Comparison of ENCODE assay signal across 19 mouse cellular contexts in the genomic region with DNA sequence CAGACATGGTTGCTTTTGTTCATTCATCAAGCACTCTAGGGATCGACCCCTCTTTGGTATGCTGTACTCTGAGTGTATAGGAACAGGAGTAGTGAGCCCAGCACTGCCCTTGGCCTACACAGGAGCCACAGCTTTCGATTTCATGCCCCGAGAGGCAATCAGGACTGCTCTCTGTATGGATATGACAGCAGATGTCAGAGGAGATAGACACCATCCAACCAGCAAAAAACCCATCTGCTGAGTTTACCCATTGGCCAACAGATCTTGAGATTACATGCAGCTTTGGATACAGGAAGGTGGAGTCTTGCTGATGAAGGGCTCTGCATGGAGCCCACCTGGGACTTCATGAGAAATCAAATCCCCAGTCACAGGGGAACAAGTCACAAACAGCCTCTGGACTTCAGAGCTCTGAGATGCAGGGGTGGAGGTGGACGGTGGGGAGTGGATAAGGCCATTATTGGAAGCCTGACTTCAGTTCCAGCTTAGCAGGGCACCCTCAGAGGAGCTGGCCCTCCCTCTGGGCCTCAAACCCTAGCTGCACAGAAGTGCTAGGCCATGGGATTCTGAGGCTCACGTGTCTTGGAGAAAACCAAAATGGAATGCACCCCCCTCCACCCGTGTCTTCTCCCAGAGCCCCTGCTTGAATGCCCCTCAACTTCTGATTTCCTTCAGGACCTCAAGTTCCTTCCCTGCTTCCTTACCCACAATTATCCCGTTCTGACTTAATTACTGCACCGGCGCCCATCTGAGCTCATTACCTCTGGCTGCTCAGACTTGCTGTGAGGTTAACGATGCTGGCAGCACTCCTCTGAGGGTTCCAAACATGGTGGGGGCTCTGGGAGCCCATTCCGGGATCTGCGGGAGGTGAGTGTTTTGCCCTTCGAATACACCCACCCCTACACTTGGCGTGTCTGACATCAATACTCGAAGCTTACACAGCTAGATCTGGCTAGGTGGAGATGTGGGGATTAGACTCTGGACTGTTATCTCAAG. TPM values are rescaled to one million over a fixed set of nuclear protein-coding genes. Genes with fewer than 3 reads are reported as not detected.
A peak's percentile ranks its signal among the peaks of the same experiment; 100 is the strongest.
DNase-seq lines count a peak whose midpoint lies in the region; ATAC-seq and TF ChIP-seq lines count a peak whose summit lies in the region.
"Had no signal": no experiment of that assay in that cellular context is flagged by ENCODE, and none has a peak within 500 bp of the region (broad histone marks: within the 10 kb centered on the region; RNA-seq: fewer than 3 reads in every experiment).

No protein-coding gene starts in this region.

- no peak overlapping the region for H3K4me2 ChIP-seq in midbrain, embryonic 13.5 days (replicated peaks)
- no peak overlapping the region for H3K4me2 ChIP-seq in midbrain, embryonic 15.5 days
- no peak overlapping the region for H3K4me2 ChIP-seq in neural tube, embryonic 15.5 days
- H3K4me2 ChIP-seq: heart, embryonic 11.5 days; liver, embryonic 12.5 days; lung, embryonic 15.5 days had no signal

- peak; percentile 48; the same call in 1 of the 2 replicates for ATAC-seq in midbrain, embryonic 13.5 days
- no peak for ATAC-seq in midbrain, embryonic 15.5 days (replicated peaks)
- peak; percentile 31; the same call in 1 of the 2 replicates for ATAC-seq in neural tube, embryonic 15.5 days (ENCODE audit: low FRiP score)
- ATAC-seq: CD4-positive, CD25-positive, alpha-beta regulatory T cell, adult 4 months; liver, embryonic 12.5 days had no signal

- H3K4me1 ChIP-seq in midbrain, embryonic 13.5 days (replicated peaks), result 0 out of 2 replicates have a peak, but pooled peaks cover 2% of the 10 kb centered on the region
- 0 out of 2 replicates have a peak, but pooled peaks cover 2% of the 10 kb centered on the region for H3K4me1 ChIP-seq in midbrain, embryonic 15.5 days
- peaks cover 26% of the 10 kb centered on the region for H3K4me1 ChIP-seq in cerebellum, adult 2 months (ENCODE audit: control insufficient read depth, insufficient read depth, low read length)
- peaks cover 20% of the 10 kb centered on the region for H3K4me1 ChIP-seq in neural tube, embryonic 15.5 days
- H3K4me1 ChIP-seq: liver, embryonic 12.5 days; lung, embryonic 15.5 days had no signal

- DNase-seq in cerebellum, adult 2 months, result peak; percentile 45 to 71
- peak; percentile 42 to 46 for DNase-seq in cerebellum, postnatal 36 days
- no peak for DNase-seq in frontal cortex, postnatal 14 days (ENCODE audit: low spot score in 2 of 2)
- no peak for DNase-seq in kidney, adult 9 months
- DNase-seq in embryo, embryonic 10 days (ENCODE audit: low spot score), result no peak
- DNase-seq: adrenal gland, adult 8-10 months; gastrocnemius, postnatal 14 days; heart, postnatal 4 days; kidney, adult 11 months; kidney, postnatal 36 days; thymus, postnatal 4 days had no signal

- no peaks in the 10 kb centered on the region for H3K36me3 ChIP-seq in midbrain, embryonic 13.5 days
- H3K36me3 ChIP-seq in midbrain, embryonic 15.5 days (replicated peaks), result no peaks in the 10 kb centered on the region
- H3K36me3 ChIP-seq in neural tube, embryonic 15.5 days, result no peaks in the 10 kb centered on the region
- H3K36me3 ChIP-seq: liver, embryonic 12.5 days; lung, embryonic 15.5 days had no signal

- no peaks in the 10 kb centered on the region for H3K9me3 ChIP-seq in midbrain, embryonic 13.5 days
- H3K9me3 ChIP-seq in midbrain, embryonic 15.5 days, result no peaks in the 10 kb centered on the region
- H3K9me3 ChIP-seq in neural tube, embryonic 15.5 days (replicated peaks), result no peaks in the 10 kb centered on the region
- H3K9me3 ChIP-seq: liver, embryonic 12.5 days; lung, embryonic 15.5 days had no signal

- no peak overlapping the region for H3K9ac ChIP-seq in midbrain, embryonic 13.5 days (replicated peaks)
- no peak overlapping the region for H3K9ac ChIP-seq in midbrain, embryonic 15.5 days
- H3K9ac ChIP-seq in neural tube, embryonic 15.5 days (replicated peaks), result no peak overlapping the region
- H3K9ac ChIP-seq: liver, embryonic 12.5 days; lung, embryonic 15.5 days had no signal

- no peak overlapping the region for H3K4me3 ChIP-seq in midbrain, embryonic 13.5 days (replicated peaks)
- no peak overlapping the region for H3K4me3 ChIP-seq in midbrain, embryonic 15.5 days
- no peak overlapping the region for H3K4me3 ChIP-seq in cerebellum, adult 2 months (replicated peaks; ENCODE audit: insufficient read depth, low read depth, low read length)
- H3K4me3 ChIP-seq in neural tube, embryonic 15.5 days (replicated peaks), result no peak overlapping the region
- H3K4me3 ChIP-seq: liver, embryonic 12.5 days; lung, embryonic 15.5 days had no signal

- 64% methylated on average over 15 of the region's 15 CpGs for WGBS in midbrain, embryonic 13.5 days
- WGBS in midbrain, embryonic 15.5 days, result 49% methylated on average over 15 of the region's 15 CpGs
- 42% methylated on average over 15 of the region's 15 CpGs for WGBS in cerebellum, adult 2 months
- 45% methylated on average over 15 of the region's 15 CpGs for WGBS in neural tube, embryonic 15.5 days

- H3K27me3 ChIP-seq in midbrain, embryonic 13.5 days, result no peaks in the 10 kb centered on the region
- H3K27me3 ChIP-seq in midbrain, embryonic 15.5 days (replicated peaks), result no peaks in the 10 kb centered on the region
- no peaks in the 10 kb centered on the region for H3K27me3 ChIP-seq in cerebellum, adult 2 months (ENCODE audit: control insufficient read depth, insufficient read depth, low read length)
- H3K27me3 ChIP-seq in neural tube, embryonic 15.5 days (replicated peaks), result no peaks in the 10 kb centered on the region
- H3K27me3 ChIP-seq: liver, embryonic 12.5 days; lung, embryonic 15.5 days had no signal

- no peak for TF ChIP-seq POLR2A in cerebellum, adult 2 months (IDR thresholded peaks at IDR 0.05; ENCODE audit: borderline replicate concordance, insufficient read depth, low read length)

- TF ChIP-seq CTCF in cerebellum, adult 2 months (IDR thresholded peaks at IDR 0.05; ENCODE audit: borderline replicate concordance, insufficient read depth, low read depth, low read length), result no peak

- no peak overlapping the region for H3K27ac ChIP-seq in midbrain, embryonic 13.5 days
- H3K27ac ChIP-seq in midbrain, embryonic 15.5 days, result no peak overlapping the region
- H3K27ac ChIP-seq in cerebellum, adult 2 months (ENCODE audit: insufficient read depth, low read length), result peak overlapping the region; percentile 39
- no peak overlapping the region for H3K27ac ChIP-seq in neural tube, embryonic 15.5 days (replicated peaks)
- H3K27ac ChIP-seq: liver, embryonic 12.5 days; lung, embryonic 15.5 days had no signal

RNA-seq across cellular contexts. Expression of gene Gucy2d, which starts 37.3 kb away (rescaled TPM):
- not detected in 2 replicates for polyA plus RNA-seq in midbrain, embryonic 13.5 days (2015; fragmentation: Nextera tagmentation; extraction: Ambion mirVana)
- polyA plus RNA-seq in midbrain, embryonic 15.5 days (2015; fragmentation: Nextera tagmentation; extraction: Ambion mirVana), result 0.09 TPM in 1 of 2 replicates, not detected in the other
- polyA plus RNA-seq in cerebellum, adult 2 months (2012; rRNA removed), result 0.08 and 0.10 TPM in 2 replicates
- 0.28 and 0.37 TPM in 2 replicates for polyA plus RNA-seq in neural tube, embryonic 15.5 days (2015; fragmentation: Nextera tagmentation; extraction: Ambion mirVana)
- polyA plus RNA-seq: CD4-positive, CD25-positive, alpha-beta regulatory T cell, adult 4 months; embryonic facial prominence, embryonic 11.5 days; liver, embryonic 12.5 days; lung, embryonic 15.5 days had no signal

RNA-seq across cellular contexts. Expression of gene Tsku, which starts 41.8 kb away (rescaled TPM):
- polyA plus RNA-seq in midbrain, embryonic 13.5 days (2015; fragmentation: Nextera tagmentation; extraction: Ambion mirVana), result 6.7 and 7.2 TPM in 2 replicates
- 8.5 and 8.9 TPM in 2 replicates for polyA plus RNA-seq in midbrain, embryonic 15.5 days (2015; fragmentation: Nextera tagmentation; extraction: Ambion mirVana)
- 1.7 and 1.9 TPM in 2 replicates for polyA plus RNA-seq in cerebellum, adult 2 months (2012; rRNA removed)
- 6.3 and 7.1 TPM in 2 replicates for polyA plus RNA-seq in neural tube, embryonic 15.5 days (2015; fragmentation: Nextera tagmentation; extraction: Ambion mirVana)
- polyA plus RNA-seq: CD4-positive, CD25-positive, alpha-beta regulatory T cell, adult 4 months had no signal

Comparison
In these comparisons a context has a peak if more than half of its experiments do, and no peak if none do; other contexts are left out.
1. DNase-seq: peak in cerebellum, adult 2 months (2 of 2) and cerebellum, postnatal 36 days (2 of 2); none in frontal cortex, postnatal 14 days (0 of 2), kidney, adult 9 months (single experiment) and embryo, embryonic 10 days (single experiment).